Mouse (Mus musculus) midbrain, embryonic 16.5 days (tissue): ENCODE data around the gene 1700017B05Rik. TPM values are rescaled to one million over a fixed set of nuclear protein-coding genes. Genes with fewer than 3 reads are reported as not detected.

ENCODE experiments used
- ATAC-seq: fragments of 200-750 bp; cut with Nextera tagmentation; 2 replicates; pipeline ENCODE4 v1.8.0; 2017; ENCODE audit warnings: moderate TSS enrichment
- H3K27ac ChIP-seq: fragments of 300-500 bp; sonication (generic); 2 replicates; pipeline ENCODE4 v1.5.1; 2014; ENCODE audit warnings: mild to moderate bottlenecking, low read length, mixed read lengths
- H3K27me3 ChIP-seq: fragments of 300-500 bp; sonication (generic); 2 replicates; pipeline ENCODE4 v1.6.1; 2014; ENCODE audit warnings: low read depth, low read length, mixed read lengths; ENCODE audit not compliant: control insufficient read depth, insufficient read depth
- H3K36me3 ChIP-seq: fragments of 300-500 bp; sonication (generic); 2 replicates; pipeline ENCODE4 v1.6.1; 2014; ENCODE audit warnings: mild to moderate bottlenecking, low read length, moderate library complexity, mixed read lengths; ENCODE audit not compliant: control insufficient read depth, insufficient read depth
- H3K4me1 ChIP-seq: fragments of 300-500 bp; sonication (generic); 2 replicates; pipeline ENCODE4 v1.6.1; 2014; ENCODE audit warnings: mild to moderate bottlenecking, low read length, mixed read lengths; ENCODE audit not compliant: control insufficient read depth, insufficient read depth
- H3K4me2 ChIP-seq: fragments of 300-500 bp; sonication (generic); 2 replicates; pipeline ENCODE4 v1.6.1; 2014; ENCODE audit warnings: mild to moderate bottlenecking, low read length, mixed read lengths
- H3K4me3 ChIP-seq: fragments of 300-500 bp; sonication (generic); 2 replicates; pipeline ENCODE4 v1.5.1; 2014; ENCODE audit warnings: low read depth, mild to moderate bottlenecking, low read length, moderate library complexity, mixed read lengths
- H3K9ac ChIP-seq: fragments of 300-500 bp; sonication (generic); 2 replicates; pipeline ENCODE4 v1.6.1; 2014; ENCODE audit warnings: low read depth, low read length, mixed read lengths
- H3K9me3 ChIP-seq: fragments of 300-500 bp; sonication (generic); replicated peaks from 2 replicates; pipeline ENCODE4 v1.6.1; 2014; ENCODE audit warnings: mild to moderate bottlenecking, low read length, mixed read lengths; ENCODE audit not compliant: control insufficient read depth, poor library complexity, severe bottlenecking
- WGBS: fragments of 180-500 bp; shearing (Covaris S2); extraction: QIAGEN DNeasy Blood & Tissue Kit; methylation state at CpG from one replicate; pipeline ENCODE4 v1.1.7; 2014; 5-methylcytosine and 5-hydroxymethylcytosine counted together
- polyA plus RNA-seq: library from polyadenylated mRNA; unstranded; fragments of >200 nt; fragmentation: Nextera tagmentation; extraction: Ambion mirVana; gene quantifications from 2 replicates; pipeline ENCODE4 v1.2.1, GENCODE M21; 2015

1700017B05Rik gene
- polyA plus RNA-seq, 1 experiment from 2014 or later = 4.2 TPM

DNA sequence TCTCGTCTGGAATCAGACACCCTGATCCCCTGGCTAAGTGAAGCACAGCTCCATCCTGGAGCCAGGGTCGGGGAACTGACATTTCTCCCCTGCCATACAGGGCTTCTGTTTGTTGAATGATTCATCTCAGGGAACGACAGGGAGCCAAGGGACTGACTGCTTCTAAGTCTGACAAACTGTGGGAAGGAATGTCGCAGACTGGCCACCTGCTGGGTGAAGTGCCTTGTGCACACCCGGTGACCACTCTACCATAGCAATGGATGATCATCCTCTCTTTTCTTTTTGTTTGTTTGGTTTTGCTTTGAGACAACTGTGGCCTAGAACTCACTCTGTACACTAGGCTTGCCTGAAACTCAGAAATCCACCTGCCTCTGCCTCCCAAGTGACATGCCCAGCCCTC lies 19.5 kb downstream of the 1700017B05Rik start:
- H3K4me1 ChIP-seq = no peaks in the 10 kb centered on the region
- 25% methylated on average over 5 of the region's 5 CpGs for WGBS
- H3K9ac ChIP-seq = no peak overlapping the region

GRCm38 (mm10) chr9:57241111-57241510 lies 21.3 kb downstream of the 1700017B05Rik start:
- H3K27ac ChIP-seq = no peak overlapping the region
- H3K4me3 ChIP-seq = no peak overlapping the region
- H3K9ac ChIP-seq = no peak overlapping the region
- H3K9me3 ChIP-seq = no peaks in the 10 kb centered on the region
- no peak for ATAC-seq
- no peaks in the 10 kb centered on the region for H3K27me3 ChIP-seq
- 92% methylated on average over 5 of the region's 5 CpGs for WGBS
- no peaks in the 10 kb centered on the region for H3K36me3 ChIP-seq
- no peak overlapping the region for H3K4me2 ChIP-seq
- no peaks in the 10 kb centered on the region for H3K4me1 ChIP-seq

More for the DNA sequence above, 19.5 kb downstream of the 1700017B05Rik start:
- H3K36me3 ChIP-seq = no peaks in the 10 kb centered on the region
- no peak for ATAC-seq
- H3K4me3 ChIP-seq = no peak overlapping the region
- H3K9me3 ChIP-seq = no peaks in the 10 kb centered on the region
- no peaks in the 10 kb centered on the region for H3K27me3 ChIP-seq
- no peak overlapping the region for H3K27ac ChIP-seq
- H3K4me2 ChIP-seq = no peak overlapping the region

- no peak overlapping the region for H3K4me3 ChIP-seq
- no peak for ATAC-seq
- 95% methylated on average over 2 of the region's 2 CpGs for WGBS
- H3K4me2 ChIP-seq = no peak overlapping the region
- no peaks in the 10 kb centered on the region for H3K9me3 ChIP-seq
- H3K27me3 ChIP-seq = no peaks in the 10 kb centered on the region
- H3K27ac ChIP-seq = no peak overlapping the region
- no peaks in the 10 kb centered on the region for H3K4me1 ChIP-seq
- H3K36me3 ChIP-seq = no peaks in the 10 kb centered on the region
- no peak overlapping the region for H3K9ac ChIP-seq
These were observed 24.2 kb downstream of the 1700017B05Rik start for GRCm38 (mm10) chr9:57238220-57238619.

DNA sequence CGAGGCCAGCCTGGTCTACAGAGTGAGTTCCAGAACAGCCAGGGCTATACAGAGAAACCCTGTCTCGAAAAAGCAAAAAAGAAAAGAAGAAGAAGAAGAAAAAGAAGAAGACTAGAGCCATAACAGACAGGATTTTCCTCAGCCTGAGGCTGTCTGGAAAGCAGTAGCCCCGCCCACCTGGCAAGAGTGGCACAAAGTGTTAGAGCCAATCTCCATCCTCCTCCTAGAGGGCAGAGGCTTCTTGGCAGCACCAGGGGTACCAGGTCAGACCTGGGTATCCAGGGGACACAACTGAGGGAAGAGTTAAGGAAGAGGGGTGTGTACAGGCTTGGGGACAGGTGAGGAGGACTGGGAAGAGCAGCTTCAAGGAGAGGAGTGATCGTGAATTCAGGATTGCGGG lies 24.7 kb downstream of the 1700017B05Rik start:
- no peak overlapping the region for H3K9ac ChIP-seq
- no peaks in the 10 kb centered on the region for H3K27me3 ChIP-seq
- no peaks in the 10 kb centered on the region for H3K36me3 ChIP-seq
- WGBS = 81% methylated on average over 5 of the region's 5 CpGs
- no peaks in the 10 kb centered on the region for H3K9me3 ChIP-seq
- no peaks in the 10 kb centered on the region for H3K4me1 ChIP-seq
- H3K27ac ChIP-seq = no peak overlapping the region
- no peak overlapping the region for H3K4me3 ChIP-seq
- no peak for ATAC-seq
- H3K4me2 ChIP-seq = no peak overlapping the region

DNA sequence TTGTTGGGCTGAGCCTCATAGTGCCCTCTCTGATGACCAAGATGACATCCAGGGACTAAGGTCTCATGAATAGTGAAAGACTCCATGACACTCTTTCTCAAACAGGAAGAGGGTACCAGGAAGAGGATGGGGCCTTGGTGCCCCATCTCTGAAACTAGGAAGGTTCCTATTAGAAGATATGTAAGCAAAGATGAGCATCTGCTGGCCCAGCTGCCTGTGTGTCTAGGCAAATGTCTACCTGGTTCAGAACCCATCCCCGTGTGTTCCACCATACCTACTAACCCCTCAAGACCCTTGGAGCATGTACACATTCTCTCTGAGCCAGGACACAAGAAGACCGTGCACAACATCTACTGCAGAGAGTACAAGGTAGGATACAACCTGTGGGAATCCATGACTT lies 26.2 kb downstream of the 1700017B05Rik start, which contains the start of gene Trcg1:
Gene Trcg1, plus strand, starts transcription at position 301 of the 400 bp plus-strand sequence.
- no peak for ATAC-seq

GRCm38 (mm10) chr9:57233767-57234166 lies 28.6 kb downstream of the 1700017B05Rik start:
- Histone ChIP-seq H3K4me2 (no peak overlapping the region), H3K27ac (no peak overlapping the region), H3K36me3 (no peaks in the 10 kb centered on the region), H3K9me3 (no peaks in the 10 kb centered on the region), H3K9ac (no peak overlapping the region), H3K4me3 (no peak overlapping the region), H3K4me1 (no peaks in the 10 kb centered on the region), H3K27me3 (no peaks in the 10 kb centered on the region)
- ATAC-seq = no peak
- 88% methylated on average over 3 of the region's 3 CpGs for WGBS

More for the DNA sequence above, 26.2 kb downstream of the 1700017B05Rik start, which contains the start of gene Trcg1:
- Histone ChIP-seq H3K36me3 (no peaks in the 10 kb centered on the region), H3K4me2 (no peak within 1 kb of the TSS), H3K9ac (no peak within 1 kb of the TSS), H3K27me3 (no peaks in the 10 kb centered on the region), H3K4me3 (no peak within 1 kb of the TSS), H3K27ac (no peak within 1 kb of the TSS), H3K9me3 (no peaks in the 10 kb centered on the region), H3K4me1 (no peaks in the 10 kb centered on the region)
- 93% methylated on average over 2 of the region's 2 CpGs for WGBS

- Histone ChIP-seq H3K4me2 (no peak overlapping the region), H3K27ac (no peak overlapping the region), H3K9ac (no peak overlapping the region), H3K27me3 (no peaks in the 10 kb centered on the region), H3K9me3 (no peaks in the 10 kb centered on the region), H3K4me3 (no peak overlapping the region), H3K4me1 (no peaks in the 10 kb centered on the region), H3K36me3 (no peaks in the 10 kb centered on the region)
- no peak for ATAC-seq
- 85% methylated on average over 6 of the region's 6 CpGs for WGBS
These were observed 29.3 kb downstream of the 1700017B05Rik start for GRCm38 (mm10) chr9:57233142-57233541.

- Histone ChIP-seq H3K9me3 (no peaks in the 10 kb centered on the region), H3K4me2 (no peak overlapping the region), H3K4me1 (no peaks in the 10 kb centered on the region), H3K27me3 (no peaks in the 10 kb centered on the region), H3K9ac (no peak overlapping the region), H3K4me3 (no peak overlapping the region), H3K27ac (no peak overlapping the region), H3K36me3 (no peaks in the 10 kb centered on the region)
- WGBS = 90% methylated on average over 5 of the region's 5 CpGs
- no peak for ATAC-seq
These were observed 30.0 kb downstream of the 1700017B05Rik start for GRCm38 (mm10) chr9:57232341-57232940.

DNA sequence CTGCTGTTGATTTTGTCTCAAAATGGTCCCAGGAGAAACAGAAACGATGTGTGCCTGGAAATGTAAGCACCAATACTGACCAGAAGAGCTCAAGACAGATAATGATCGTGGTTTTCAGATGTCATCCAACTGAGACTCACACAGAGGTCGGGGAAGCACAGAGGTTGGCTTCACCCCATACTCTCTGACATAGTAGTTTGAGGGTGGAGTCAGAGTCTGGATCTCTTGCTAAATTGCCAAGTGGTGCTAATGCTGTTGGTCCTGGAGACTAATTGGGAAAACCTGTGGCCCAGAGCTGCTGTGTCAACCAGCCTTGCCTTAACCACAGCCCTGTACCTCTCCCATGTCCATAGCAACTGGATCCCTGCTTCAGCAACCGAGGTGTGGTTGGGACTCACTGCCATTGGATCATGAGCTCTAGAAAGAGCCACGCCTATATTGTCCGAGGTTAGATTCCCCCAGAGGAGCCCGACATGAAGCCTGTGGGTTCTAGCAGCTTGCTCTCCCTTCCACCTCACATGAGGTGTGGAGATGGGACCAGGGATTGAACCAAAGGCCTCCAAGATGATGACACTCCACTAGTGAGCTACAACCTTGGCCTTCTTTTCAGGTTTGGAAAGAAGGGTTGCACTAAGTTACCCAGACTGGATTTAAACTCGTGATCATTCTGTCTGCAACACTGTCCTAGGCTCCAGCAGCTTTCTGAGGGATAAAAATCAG lies 30.7 kb downstream of the 1700017B05Rik start:
- Histone ChIP-seq H3K27ac (no peak overlapping the region), H3K4me2 (no peak overlapping the region), H3K27me3 (no peaks in the 10 kb centered on the region), H3K4me1 (no peaks in the 10 kb centered on the region), H3K9me3 (no peaks in the 10 kb centered on the region), H3K4me3 (no peak overlapping the region), H3K36me3 (no peaks in the 10 kb centered on the region), H3K9ac (no peak overlapping the region)
- no peak for ATAC-seq
- WGBS = 76% methylated on average over 8 of the region's 8 CpGs
